Mouse (Mus musculus): ENCODE measurements around the gene Pgp.

Pgp gene

DNA sequence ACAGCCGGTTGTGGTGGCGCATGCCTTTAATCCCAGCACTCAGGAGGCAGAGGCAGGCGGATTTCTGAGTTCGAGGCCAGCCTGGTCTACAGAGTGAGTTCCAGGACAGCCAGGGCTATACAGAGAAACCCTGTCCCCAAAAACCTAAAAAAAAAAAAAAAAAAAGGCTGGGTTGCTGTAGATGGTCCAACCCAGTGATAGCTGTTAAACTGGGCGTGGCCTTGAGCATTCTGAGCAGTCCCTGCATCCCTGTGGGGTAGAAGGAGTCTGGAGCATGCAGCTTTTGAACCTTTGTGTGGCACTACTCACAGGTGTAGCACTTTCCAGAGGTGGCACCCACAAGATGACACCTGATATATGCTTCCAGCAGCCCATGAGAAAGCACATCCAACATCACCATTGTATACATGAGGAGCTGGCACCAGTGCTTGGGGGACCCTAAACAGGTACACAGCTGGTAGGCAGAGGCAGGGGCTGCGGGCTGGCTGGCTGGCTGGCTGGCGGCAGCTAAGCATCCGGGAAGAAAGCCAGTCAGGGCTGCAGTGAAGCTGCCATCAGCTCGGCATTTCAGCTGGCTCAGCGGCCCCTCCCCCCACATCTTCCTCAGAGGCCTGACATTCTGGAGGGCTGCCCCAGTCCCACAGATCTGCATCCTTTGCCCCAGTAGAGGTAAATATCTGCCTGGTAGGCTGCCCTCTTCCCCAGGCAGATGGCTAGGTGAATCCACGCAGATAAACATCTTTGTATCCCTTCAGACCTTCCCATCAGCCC lies 15.1 kb downstream of the Pgp start:
- peak; percentile 62 for DNase-seq (ENCODE audit: low read depth)

DNA sequence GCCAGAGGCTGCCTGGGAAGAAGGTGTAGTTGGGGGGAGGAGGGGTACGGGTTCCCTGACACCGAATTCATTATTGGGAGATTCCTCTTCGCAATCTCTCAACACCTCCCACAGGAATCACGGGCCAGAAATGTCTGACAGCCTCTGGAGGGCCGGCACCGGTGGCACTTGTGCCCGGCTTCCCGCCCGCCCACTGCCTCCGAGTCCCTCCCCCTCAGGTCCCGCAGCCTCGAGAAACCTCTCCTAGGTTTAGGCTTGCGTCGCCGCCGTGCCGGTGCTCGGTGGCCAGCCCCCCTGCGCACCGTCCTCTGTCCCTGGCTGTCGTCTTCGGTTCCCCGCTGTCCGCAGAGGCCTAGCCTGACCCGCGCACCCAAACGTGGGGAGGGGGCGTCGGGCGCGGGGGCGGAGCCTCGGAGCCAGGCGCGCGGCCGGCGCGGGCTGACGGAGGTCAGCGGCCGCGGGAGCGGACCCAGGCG lies 18.0 kb downstream of the Pgp start, which contains the start of gene Caskin1:
TSS of gene Caskin1 (plus strand) at position 416 of the 476 bp plus-strand sequence.
- no peak for DNase-seq (ENCODE audit: low read depth)

DNA sequence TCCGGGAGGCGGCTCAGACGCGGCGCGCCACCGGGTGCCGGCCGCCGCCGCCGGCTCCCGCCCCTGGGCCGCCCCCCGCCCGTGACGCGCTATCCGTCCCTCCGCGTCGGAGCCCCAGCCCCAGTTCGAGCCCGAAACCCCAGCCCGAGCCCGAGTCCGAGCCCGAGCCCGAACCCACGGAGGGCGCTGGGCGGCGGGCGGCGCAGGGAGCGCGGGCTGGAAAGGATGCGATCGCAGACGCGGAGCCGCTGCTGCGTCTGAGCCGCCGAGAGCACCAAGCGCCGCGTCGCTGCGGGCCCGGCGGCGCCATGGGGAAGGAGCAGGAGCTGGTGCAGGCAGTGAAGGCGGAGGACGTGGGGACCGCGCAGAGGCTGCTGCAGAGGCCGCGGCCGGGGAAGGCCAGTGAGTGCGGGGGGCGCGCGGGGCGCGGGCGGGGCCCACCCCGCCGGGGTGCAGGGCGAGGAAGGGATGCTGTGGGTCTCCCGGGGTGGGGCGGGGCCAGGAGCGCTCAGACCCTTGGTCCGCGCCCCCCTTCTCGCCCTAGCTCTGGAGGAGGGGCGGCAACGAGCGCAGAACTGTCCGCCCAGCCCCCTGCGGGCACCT lies 18.6 kb downstream of the Pgp start:
- no peak for DNase-seq (ENCODE audit: low read depth)

DNA sequence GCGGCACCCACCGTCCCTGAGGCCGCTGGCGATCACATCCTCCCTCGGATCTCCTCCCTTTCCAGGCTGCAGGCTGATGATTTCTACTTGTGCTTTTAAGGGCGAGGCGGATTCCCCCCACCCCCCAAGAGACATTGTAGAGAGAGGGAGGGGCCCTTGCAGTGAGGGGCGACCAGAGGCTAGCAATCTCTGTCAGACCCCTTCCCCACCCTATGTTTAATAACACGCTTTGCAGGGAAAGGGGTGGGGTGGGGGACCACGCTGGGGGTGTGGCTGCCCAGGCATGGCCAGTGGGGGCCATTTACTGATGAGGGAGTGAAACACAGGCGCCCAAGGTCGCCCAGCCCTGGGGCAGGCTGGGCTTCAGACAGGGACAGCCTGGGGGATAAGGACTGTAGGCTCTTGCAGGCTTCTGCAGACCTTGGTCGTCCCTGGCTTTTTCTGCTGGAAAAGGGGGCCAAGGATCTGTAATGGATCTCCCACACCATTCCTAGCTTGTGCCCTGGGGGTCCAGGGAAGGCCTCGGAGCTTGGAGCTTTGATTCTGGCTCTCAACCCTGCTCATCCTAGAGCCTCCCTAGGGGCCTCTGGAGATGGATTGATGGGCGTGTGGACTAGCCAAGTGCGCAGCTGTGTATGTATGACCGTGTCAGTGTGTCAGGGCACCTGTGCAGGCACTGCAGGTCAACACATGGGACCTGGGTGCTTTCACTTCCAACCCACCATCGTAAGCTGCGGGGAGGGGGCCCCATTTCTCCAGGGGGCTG lies 19.3 kb downstream of the Pgp start:
- no peak for DNase-seq (ENCODE audit: low read depth)

DNA sequence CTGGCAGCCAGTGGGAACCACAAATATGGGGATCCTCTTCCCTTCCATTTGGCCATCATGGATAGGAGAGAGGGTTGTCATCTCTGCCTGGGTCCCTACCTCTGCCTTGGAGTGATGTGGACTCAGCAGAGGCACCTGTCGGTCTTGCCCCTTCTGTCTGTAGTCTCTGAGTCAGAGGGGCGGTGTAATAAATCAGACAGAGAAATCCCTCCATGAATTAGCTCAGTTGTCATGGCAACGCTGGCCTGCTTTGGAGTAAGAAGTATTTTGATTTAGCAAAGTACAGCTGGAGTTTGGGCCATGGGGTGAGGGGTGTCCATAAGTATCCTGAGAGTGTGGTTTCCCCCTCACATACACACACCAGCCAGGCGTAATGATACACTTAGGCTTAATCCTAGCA lies 20.2 kb downstream of the Pgp start:
- peak; percentile 68 for DNase-seq (ENCODE audit: low read depth)

DNA sequence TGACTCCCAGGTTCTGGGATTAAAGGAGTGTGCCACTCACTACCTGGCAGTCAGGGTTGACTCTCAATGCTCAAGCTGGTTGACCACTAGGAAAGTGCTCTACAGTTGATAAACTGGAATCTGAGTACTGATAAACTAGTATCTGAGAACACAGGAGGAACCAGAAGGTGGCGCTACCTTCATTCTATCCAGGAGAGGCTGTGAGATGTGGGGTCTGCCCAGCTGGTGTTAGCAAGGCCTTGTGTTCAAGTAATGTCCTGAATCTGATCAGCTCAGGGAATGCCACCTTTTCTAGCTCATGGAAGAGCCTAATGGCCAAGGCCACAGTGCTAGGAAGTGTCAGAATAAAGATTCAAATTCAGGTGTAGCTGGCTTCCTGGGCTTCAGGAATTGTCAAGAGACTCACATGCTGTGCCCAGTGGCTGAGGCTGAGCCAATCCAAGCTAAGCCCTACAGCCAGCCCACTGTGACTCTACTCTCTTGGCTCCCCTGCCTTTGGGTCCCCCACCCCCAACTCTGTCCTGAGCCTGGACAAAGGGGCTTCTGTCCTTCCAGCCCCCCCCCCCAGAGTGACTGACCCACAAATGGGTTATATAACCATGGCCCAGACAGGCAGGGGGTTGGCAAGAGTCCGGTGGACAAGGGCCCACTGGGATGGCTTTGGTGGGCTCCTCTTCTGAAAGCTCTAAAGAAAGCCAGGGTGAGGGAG lies 24.6 kb downstream of the Pgp start:
- peak; percentile 81 for DNase-seq (ENCODE audit: low read depth)

DNA sequence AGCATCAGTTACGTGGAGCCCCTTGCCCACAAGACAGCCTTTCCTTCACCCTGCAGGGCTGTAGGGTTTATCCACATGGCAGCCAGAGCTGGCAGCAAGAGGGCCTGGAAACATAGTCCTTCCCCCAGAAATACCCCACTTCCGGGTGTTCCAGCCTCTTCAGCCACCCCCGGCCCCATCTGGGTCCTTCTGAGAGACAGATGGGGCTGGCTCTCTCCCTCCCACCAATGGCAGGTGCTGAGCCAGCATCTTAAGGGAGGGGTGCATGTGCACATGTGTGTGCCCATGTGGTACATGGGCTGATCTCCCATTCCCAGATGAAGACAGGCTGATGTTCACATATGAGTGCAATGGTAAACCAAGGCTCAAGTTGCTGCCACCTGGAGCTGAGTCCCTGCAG lies 25.3 kb downstream of the Pgp start:
- no peak for DNase-seq (ENCODE audit: low read depth)

DNA sequence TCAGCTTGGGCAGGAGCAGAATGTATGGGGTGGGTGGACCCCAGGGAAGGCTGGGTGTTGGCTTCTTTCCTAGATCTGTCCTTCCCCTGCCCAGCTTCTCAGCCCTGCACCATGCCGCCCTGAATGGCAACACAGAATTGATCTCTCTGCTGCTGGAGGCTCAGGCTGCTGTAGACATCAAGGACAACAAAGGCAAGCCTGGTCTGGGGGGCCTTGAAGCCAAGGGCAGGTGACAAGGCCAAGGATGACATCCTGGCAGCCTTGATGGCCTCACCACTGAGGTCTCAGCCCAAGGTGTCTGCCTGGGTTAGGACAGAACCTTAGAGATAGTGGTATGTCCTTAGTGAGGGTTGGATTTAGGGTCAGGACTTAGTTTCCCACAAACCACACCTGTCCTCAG lies 25.8 kb downstream of the Pgp start:
- DNase-seq (ENCODE audit: low read depth), result no peak

DNA sequence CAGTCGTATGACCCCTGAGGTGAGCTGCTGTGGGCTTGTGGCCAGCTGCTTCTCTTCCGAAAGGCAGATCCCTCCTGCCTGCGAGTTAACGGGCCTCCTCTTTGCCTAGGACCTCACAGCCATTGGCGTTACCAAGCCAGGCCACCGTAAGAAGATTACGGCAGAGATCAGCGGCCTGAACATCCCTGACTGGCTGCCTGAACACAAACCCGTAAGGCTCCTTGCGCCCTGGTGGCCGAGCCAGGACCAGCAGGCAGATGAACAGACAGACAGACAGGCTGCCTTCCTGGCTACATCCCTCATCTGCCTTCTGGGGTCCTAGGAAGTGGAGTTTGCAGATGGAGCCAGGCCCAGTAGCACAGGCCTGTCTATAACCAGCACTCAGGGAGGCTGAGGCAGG lies 32.0 kb downstream of the Pgp start:
- DNase-seq (ENCODE audit: low read depth), result no peak

DNA sequence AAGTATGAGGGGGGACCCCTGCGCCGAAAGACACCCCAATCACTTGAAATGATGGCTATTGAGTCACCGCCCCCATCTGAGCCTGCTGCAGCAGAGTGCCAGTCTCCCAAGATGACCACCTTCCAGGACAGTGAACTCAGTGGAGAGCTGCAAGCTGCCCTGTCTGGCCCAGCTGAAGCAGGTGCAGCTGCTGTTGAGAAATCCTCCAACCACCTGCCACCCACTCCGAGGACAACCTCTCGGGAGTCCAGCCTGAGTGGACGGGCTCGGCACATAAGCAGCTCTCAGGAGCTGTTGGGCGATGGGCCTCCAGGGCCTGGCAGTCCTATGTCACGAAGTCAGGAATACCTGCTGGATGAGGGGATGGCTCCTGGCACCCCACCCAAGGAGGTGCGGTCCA lies 33.9 kb downstream of the Pgp start:
- no peak for DNase-seq (ENCODE audit: low read depth)

DNA sequence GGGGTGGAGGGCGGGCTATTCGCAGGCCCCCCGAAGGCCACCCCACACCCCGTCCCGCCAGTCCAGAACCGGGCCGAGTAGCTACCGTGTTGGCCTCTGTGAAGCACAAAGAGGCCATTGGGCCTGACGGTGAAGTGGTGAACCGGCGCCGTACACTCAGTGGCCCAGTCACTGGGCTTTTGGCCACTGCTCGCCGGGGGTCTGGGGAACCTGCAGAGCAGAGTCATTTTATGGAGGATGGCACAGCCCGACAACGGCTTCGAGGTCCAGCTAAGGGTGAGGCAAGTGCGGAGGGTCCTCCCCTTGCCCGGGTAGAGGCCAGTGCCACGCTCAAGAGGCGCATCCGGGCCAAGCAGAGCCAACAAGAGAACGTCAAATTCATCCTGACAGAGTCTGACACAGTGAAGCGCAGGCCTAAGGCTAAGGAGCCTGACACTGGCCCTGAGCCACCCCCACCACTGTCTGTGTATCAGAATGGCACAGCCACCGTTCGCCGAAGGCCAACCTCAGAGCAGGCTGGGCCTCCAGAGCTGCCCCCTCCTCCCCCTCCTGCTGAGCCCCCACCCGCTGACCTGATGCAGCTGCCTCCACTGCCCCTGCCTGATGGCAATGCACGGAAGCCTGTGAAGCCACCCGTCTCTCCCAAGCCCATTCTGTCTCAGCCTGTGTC lies 35.2 kb downstream of the Pgp start:
- DNase-seq (ENCODE audit: low read depth), result no peak

DNA sequence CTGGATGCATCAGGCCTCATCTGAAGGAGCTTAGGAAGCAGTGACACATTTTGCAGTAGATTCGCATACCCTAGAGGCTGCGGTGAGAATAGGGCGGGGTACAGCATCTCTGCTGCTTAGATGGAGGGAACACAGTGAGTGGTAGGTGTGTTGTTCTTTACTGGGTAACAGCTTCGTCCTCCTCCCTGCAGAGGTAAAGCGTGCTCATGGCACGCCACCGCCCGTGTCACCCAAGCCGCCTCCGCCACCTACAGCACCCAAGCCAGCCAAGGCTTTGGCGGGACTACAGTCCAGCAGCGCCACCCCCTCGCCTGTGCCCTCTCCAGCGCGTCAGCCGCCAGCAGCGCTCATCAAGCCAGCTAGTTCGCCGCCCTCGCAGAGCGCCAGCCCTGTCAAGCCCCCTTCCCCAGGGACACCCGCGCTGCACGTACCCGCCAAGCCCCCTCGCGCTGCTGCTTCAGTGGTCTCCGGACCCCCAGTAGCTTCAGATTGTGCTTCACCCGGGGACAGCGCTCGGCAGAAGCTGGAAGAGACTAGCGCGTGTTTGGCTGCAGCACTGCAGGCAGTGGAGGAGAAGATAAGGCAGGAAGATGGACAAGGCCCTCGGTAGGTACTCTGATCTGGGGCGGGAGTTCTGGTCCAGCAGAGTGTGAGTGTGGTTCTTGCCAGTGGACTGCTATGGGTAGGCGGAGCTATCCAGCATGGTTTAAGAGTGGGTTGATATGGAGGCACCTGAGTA lies 36.3 kb downstream of the Pgp start:
- no peak for DNase-seq (ENCODE audit: low read depth)

DNA sequence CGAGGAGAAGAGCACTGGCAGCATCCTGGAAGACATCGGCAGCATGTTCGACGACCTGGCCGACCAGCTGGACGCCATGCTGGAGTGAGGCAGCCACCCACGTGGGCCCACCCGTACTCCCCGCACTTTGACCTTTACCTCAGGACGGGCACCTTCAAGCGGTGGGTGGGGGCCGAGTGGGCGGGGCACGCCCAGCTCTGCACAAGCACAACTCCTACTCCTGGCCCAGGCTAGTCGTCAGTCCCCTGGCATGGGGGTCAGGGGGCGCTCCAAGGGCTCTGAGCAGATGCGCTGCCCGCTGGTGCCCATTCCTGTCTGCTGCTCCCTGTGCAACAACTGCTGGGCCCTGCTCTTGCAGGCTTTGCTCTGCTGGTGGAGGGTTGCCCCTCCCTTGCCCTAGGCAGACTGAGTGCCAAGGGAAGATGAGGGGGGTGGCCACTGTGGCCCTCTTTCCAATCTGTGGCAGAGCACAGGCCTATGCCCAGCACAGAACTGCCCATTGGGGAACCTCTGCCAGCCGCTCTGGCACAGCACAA lies 37.0 kb downstream of the Pgp start:
- DNase-seq (ENCODE audit: low read depth), result no peak

DNA sequence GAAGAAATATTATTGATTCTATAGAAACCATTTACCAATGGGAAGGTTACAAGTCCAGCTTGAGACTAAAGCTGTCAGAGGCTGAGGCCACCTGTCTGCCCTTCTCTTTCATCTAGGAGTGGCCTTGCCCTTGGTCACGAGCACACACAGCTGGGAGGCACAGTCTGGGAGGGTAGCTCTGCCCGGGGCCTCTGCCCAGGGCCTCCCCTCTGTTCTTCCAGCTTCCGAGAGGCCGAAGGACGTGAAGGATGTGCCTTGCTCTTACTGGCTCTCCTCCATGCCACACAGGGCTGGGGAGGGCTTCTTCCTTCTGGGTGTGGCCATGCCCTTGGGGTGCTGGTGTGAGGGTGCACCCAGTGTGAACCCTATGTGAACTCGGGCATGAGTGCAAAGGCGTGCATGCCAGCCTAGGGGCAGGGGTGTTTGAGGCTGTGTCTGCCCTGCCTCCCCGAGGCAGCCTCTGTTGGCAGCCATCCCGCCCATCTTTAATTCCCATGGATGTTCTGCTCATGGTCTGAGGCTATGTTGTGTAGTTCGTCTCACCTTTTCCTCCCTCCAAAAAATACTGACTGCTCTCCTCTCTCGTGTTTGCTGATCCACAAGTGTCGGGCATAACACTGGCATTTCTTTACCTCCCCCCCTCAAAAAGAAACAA lies 37.7 kb downstream of the Pgp start:
- DNase-seq (ENCODE audit: low read depth), result no peak

DNA sequence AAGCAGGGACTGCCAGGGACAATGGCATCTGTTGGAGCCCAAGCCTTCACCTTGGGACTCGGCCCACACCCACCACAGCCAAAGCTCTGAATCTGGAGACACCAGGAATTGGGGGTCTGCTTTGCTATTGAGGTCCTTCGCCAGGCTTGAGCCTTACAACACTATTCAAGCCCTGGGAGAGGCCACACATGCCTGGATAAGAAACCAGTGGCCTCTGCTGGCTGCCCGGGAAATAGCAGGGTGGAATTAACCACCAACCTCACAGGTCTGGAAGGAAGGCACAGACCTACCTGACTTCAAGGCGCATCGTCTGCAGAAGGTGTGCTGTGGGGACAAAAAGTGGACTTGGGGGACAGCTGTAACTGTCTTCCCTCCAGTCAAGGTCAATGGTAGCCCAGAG lies 43.4 kb downstream of the Pgp start:
- peak; percentile 72 for DNase-seq (ENCODE audit: low read depth)

DNA sequence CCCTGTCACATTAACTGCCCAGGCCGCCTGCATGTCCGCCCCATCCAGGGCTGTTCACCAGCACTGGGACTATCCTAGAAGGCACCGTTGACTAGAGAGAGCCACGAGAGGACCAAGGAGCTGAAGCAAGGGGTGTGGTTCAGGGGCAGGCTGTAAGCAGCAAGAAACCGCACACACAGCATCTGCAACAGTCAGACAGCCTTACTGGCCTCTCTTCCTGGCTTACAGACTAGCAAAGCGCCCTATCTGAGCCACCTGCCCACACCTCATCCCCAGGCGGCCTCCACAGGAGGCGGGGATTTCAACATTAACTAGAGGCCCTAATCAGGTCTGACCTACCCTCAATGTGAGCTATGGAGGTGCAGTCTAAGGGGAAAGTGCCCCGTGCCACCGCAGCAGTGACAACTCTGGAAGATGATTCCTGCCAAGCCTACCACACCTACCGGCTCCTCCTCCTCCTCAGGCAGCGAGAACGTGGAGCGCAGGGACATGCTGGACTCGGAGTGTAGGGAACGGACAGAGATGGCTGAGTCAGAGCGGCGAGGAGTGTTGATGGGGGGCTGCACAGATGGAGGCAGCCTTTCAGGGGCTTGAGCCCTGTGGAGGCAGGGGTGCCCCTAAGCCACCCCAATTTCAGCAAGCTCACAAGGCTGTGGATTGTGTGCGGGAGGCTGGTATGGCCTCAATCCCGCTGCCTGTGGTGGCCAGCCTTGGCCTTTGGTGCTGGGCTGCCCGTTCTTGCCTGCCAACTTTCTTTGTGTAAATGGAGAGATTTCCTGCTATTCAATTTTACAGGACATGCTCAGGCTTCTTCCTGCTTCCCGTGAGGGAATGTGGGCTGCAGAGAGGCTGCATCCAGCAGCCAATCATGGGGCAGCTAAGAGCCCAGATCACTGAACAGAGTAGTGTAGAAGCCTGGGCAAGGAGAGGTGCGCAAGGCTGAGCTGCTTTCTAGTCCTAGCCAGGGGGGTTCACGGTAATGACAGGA lies 44.4 kb downstream of the Pgp start:
- no peak for DNase-seq (ENCODE audit: low read depth)

DNA sequence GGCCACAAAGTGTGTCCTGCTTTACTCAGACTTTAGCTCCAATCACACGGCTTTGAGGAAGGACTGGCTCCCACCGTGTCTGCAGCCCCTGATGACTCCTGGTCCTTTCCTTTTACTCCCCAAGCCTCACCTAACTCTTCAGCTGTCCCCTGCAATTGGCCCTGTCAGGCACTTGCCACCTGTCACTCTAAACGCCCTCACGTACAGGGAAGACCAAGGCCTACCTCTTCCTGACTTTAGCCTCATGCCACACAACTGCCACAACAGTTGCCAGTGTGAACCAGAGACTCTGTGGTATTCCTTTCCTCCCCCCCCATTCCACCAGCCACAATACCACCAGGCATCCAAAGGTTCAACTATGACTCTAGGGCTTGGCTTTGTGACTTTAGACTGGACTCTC lies 50.3 kb downstream of the Pgp start:
- no peak for DNase-seq (ENCODE audit: low read depth)
